Mouse (Mus musculus) MEL (cell line): Measurements from ENCODE around the gene Arhgef3. TPM values are rescaled to one million over a fixed set of nuclear protein-coding genes. Genes with fewer than 3 reads are reported as not detected.

Experiments
- DNase-seq: peaks from one replicate; pipeline ENCODE4 v3.0.0; 2011; ENCODE audit warnings: low read depth, low spot score
- H3K27ac ChIP-seq: 2 replicates; pipeline ENCODE4 v1.5.1; 2012; ENCODE audit warnings: low read depth, mild to moderate bottlenecking, control low read depth, low read length, moderate library complexity; ENCODE audit not compliant: control insufficient read depth
- H3K27me3 ChIP-seq, 2 experiments: fragments of 150-350 bp in 1 of 2; sonication (generic) in 1 of 2; 2 replicates each; pipeline ENCODE4 v1.6.1; 2012; ENCODE audit warnings: low read length in 2 of 2, mild to moderate bottlenecking in 2 of 2, improper control_type of control experiment in 1 of 2, moderate library complexity in 1 of 2; ENCODE audit not compliant: insufficient read depth in 2 of 2, control insufficient read depth in 1 of 2
- H3K36me3 ChIP-seq, 2 experiments: 2 replicates each; pipeline ENCODE4 v1.6.1; 2012 to 2014; ENCODE audit warnings: low read length in 2 of 2, improper control_type of control experiment in 1 of 2, inconsistent platforms in 1 of 2, mild to moderate bottlenecking in 1 of 2; ENCODE audit not compliant: insufficient read depth in 2 of 2, control insufficient read depth in 1 of 2
- H3K4me1 ChIP-seq, 2 experiments: fragments of 150-350 bp in 1 of 2; sonication (generic) in 1 of 2; 2 replicates each; pipeline ENCODE4 v1.6.1; 2012; ENCODE audit warnings: low read length in 2 of 2, improper control_type of control experiment in 1 of 2, mild to moderate bottlenecking in 1 of 2; ENCODE audit not compliant: insufficient read depth in 2 of 2, control insufficient read depth in 1 of 2
- H3K4me3 ChIP-seq, 2 experiments: fragments of 150-350 bp in 1 of 2; sonication (generic) in 1 of 2; 2 replicates each; pipeline ENCODE4 v1.5.1; 2012; ENCODE audit warnings: low read depth in 2 of 2, low read length in 2 of 2, mild to moderate bottlenecking in 2 of 2, moderate library complexity in 2 of 2, control low read depth in 1 of 2, improper control_type of control experiment in 1 of 2; ENCODE audit not compliant: control insufficient read depth in 1 of 2, insufficient read depth in 1 of 2
- H3K79me2 ChIP-seq: 2 replicates; pipeline ENCODE4 v1.6.1; 2012; ENCODE audit warnings: mild to moderate bottlenecking, low read length, moderate library complexity; ENCODE audit not compliant: control insufficient read depth, poor library complexity, insufficient read depth
- H3K9ac ChIP-seq: 2 replicates; pipeline ENCODE4 v1.6.1; 2012; ENCODE audit warnings: low read depth, mild to moderate bottlenecking, control low read depth, low read length, moderate library complexity; ENCODE audit not compliant: control insufficient read depth, poor library complexity, severe bottlenecking
- H3K9me3 ChIP-seq: fragments of 150-350 bp; sonication (generic); replicated peaks from 2 replicates; pipeline ENCODE4 v1.6.1; 2012; ENCODE audit warnings: mild to moderate bottlenecking, low read length, improper control_type of control experiment, moderate library complexity; ENCODE audit not compliant: insufficient read depth
- BHLHE40 ChIP-seq: IDR thresholded peaks from 2 replicates; pipeline ENCODE4 v1.6.1; 2012; ENCODE audit warnings: low read depth, mild to moderate bottlenecking, inconsistent platforms, low read length, improper control_type of control experiment, borderline replicate concordance
- CTCF ChIP-seq, 3 experiments: IDR thresholded peaks in 2 of 3; conservative IDR thresholded peaks in 1 of 3; 2 replicates each; pipeline ENCODE4 v1.5.1; 2011 to 2012; ENCODE audit warnings: low read length in 3 of 3, low read depth in 2 of 3, mild to moderate bottlenecking in 2 of 3, improper control_type of control experiment in 1 of 3, inconsistent platforms in 1 of 3, mixed read lengths in 1 of 3, moderate library complexity in 1 of 3; ENCODE audit not compliant: control insufficient read depth in 1 of 3, insufficient read depth in 1 of 3, poor library complexity in 1 of 3, severe bottlenecking in 1 of 3
- E2F4 ChIP-seq: IDR thresholded peaks from 2 replicates; pipeline ENCODE4 v1.6.1; 2011; ENCODE audit warnings: low read depth, low read length, improper control_type of control experiment, borderline replicate concordance
- EP300 ChIP-seq, 2 experiments: IDR thresholded peaks; 2 replicates each; pipeline ENCODE4 v1.6.1; 2011; ENCODE audit warnings: improper control_type of control experiment in 2 of 2, low read length in 2 of 2, low read depth in 1 of 2, mild to moderate bottlenecking in 1 of 2
- ETS1 ChIP-seq: IDR thresholded peaks from 2 replicates; pipeline ENCODE4 v1.6.1; 2012; ENCODE audit warnings: low read depth, mild to moderate bottlenecking, inconsistent platforms, low read length, improper control_type of control experiment, moderate library complexity
- GABPA ChIP-seq: IDR thresholded peaks from 2 replicates; pipeline ENCODE4 v1.6.1; 2012; ENCODE audit warnings: low read depth, mild to moderate bottlenecking, inconsistent platforms, low read length, improper control_type of control experiment, moderate library complexity
- GATA1 ChIP-seq: IDR thresholded peaks from 2 replicates; pipeline ENCODE4 v1.6.1; 2011; ENCODE audit warnings: low read depth, low read length, improper control_type of control experiment
- JUND ChIP-seq: IDR thresholded peaks from 2 replicates; pipeline ENCODE4 v1.6.1; 2011; ENCODE audit warnings: low read depth, mild to moderate bottlenecking, improper control_type of control experiment, low read length
- KAT2A ChIP-seq: conservative IDR thresholded peaks from 2 replicates; pipeline ENCODE4 v1.6.1; 2012; ENCODE audit warnings: low read depth, low read length, improper control_type of control experiment, inconsistent platforms
- MEF2A ChIP-seq: IDR thresholded peaks from 2 replicates; pipeline ENCODE4 v1.6.1; 2014; ENCODE audit warnings: low read depth, mild to moderate bottlenecking, inconsistent platforms, low read length, improper control_type of control experiment; ENCODE audit not compliant: poor library complexity, insufficient replicate concordance, severe bottlenecking; ENCODE audit errors: extremely low read depth
- MYB ChIP-seq: IDR thresholded peaks from 2 replicates; pipeline ENCODE4 v1.6.1; 2011; ENCODE audit warnings: mild to moderate bottlenecking, low read depth, low read length, improper control_type of control experiment
- NELFE ChIP-seq: IDR thresholded peaks from 2 replicates; pipeline ENCODE4 v1.6.1; 2011; ENCODE audit warnings: low read depth, low read length, improper control_type of control experiment
- POLR2A ChIP-seq, 2 experiments: IDR thresholded peaks; 2 replicates each; pipeline ENCODE4 v1.6.1; 2011 to 2012; ENCODE audit warnings: low read length in 2 of 2, mild to moderate bottlenecking in 2 of 2, control low read depth in 1 of 2, improper control_type of control experiment in 1 of 2, low read depth in 1 of 2, moderate library complexity in 1 of 2; ENCODE audit not compliant: control insufficient read depth in 1 of 2, insufficient read depth in 1 of 2, poor library complexity in 1 of 2
- RAD21 ChIP-seq: IDR thresholded peaks from 2 replicates; pipeline ENCODE4 v1.6.1; 2011; ENCODE audit warnings: mild to moderate bottlenecking, low read depth, low read length, improper control_type of control experiment
- SIN3A ChIP-seq: IDR thresholded peaks from 2 replicates; pipeline ENCODE4 v1.6.1; 2012; ENCODE audit warnings: low read length, improper control_type of control experiment, inconsistent platforms
- SMC3 ChIP-seq: IDR thresholded peaks from 2 replicates; pipeline ENCODE4 v1.6.1; 2011; ENCODE audit warnings: low read depth, low read length, improper control_type of control experiment
- USF1 ChIP-seq: IDR thresholded peaks from 2 replicates; pipeline ENCODE4 v1.6.1; 2014; ENCODE audit warnings: low read depth, mild to moderate bottlenecking, inconsistent platforms, low read length, improper control_type of control experiment, moderate library complexity
- ZC3H11A ChIP-seq: IDR thresholded peaks from 2 replicates; pipeline ENCODE4 v1.6.1; 2012; ENCODE audit warnings: low read depth, mild to moderate bottlenecking, inconsistent platforms, low read length, improper control_type of control experiment
- polyA plus RNA-seq, 2 experiments: library from polyadenylated mRNA; stranded (reverse) in 1 of 2; unstranded in 1 of 2; fragments of >175 nt in 1 of 2; fragments of >200 nt in 1 of 2; gene quantifications; 2 replicates each; pipeline versions ENCODE4 v1.2.1 to v1.2.4; 2012; ENCODE audit warnings: low replicate concordance in 2 of 2, low read depth in 1 of 2; ENCODE audit not compliant: insufficient read length in 2 of 2, insufficient read depth in 1 of 2, missing spikeins in 1 of 2
- total RNA-seq: library from RNA; depleted of rRNA; stranded (reverse); fragments of 300-350 nt; gene quantifications from 2 replicates; pipeline ENCODE4 v1.2.3, GENCODE M21; 2012

The Arhgef3 gene
- total and polyA plus RNA-seq, 3 experiments: 2.1 to 2.7 TPM; not detected in 1

DNA sequence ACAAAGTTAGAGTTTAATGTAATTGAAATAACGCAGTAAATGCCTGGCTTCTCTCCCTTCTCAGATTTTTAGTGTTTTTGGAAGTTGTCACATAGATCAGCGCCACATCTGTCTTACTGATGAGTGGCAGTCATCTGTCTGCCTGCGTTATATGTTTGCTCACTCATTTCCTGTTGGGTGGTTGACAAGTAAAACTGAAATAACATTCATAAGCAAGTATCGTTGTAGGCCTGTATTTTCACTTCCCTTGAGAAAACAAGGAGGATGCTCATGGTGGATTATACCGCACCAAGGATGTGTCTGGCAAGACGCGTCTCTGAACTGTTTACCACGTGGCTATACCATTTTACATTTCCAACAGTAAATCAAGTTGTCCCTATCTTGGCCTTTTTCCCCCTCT, 298.0 kb downstream of the Arhgef3 start:
- DNase-seq: peak; percentile 26
- H3K27me3 ChIP-seq: no peaks in the 10 kb centered on the region
- TF ChIP-seq POLR2A (IDR thresholded peaks at IDR 0.05; ENCODE audit: control insufficient read depth in 1 of 2, insufficient read depth in 1 of 2, low read depth in 1 of 2, low read length in 2 of 2, poor library complexity in 1 of 2) (no peak), MEF2A (no peak), ETS1 (peak; percentile 17; the same call in 1 of the 2 replicates)
- H3K9ac ChIP-seq: no peak overlapping the region
- H3K4me3 ChIP-seq: no peak overlapping the region
- peaks cover 3 to 17% of the 10 kb centered on the region in 2 experiments; a peak in 3 of 4 replicates for H3K4me1 ChIP-seq
- H3K9me3 ChIP-seq: no peaks in the 10 kb centered on the region
- H3K27ac ChIP-seq: peak overlapping the region; percentile 24; the same call in 1 of the 2 replicates
- peaks cover 0 to 24% of the 10 kb centered on the region in 2 experiments; a peak in 2 of 4 replicates for H3K36me3 ChIP-seq
- no peaks in the 10 kb centered on the region for H3K79me2 ChIP-seq

DNA sequence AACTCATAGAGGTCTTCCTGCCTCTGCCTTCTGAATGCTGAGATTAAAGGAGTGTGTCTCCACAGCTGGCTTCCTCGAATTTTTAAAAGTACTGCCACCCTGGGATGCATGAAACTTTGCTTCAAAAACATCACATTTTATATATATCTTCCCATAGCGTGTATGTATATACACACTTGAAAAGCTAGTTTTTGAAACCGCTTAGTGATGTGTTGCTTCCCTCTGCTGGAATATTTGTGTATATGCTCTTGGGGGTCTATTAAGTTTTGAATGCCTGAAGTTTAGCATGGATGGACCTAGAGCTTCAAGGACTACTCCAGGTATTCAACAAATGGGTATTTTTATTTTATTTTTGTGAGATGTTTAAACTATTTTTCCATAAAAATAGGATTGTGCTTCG, 299.3 kb downstream of the Arhgef3 start:
- Histone ChIP-seq H3K27ac (no peak overlapping the region), H3K79me2 (no peaks in the 10 kb centered on the region), H3K9ac (no peak overlapping the region), H3K36me3 (peaks cover 0 to 24% of the 10 kb centered on the region in 2 experiments; a peak in 2 of 4 replicates), H3K27me3 (no peaks in the 10 kb centered on the region), H3K4me3 (no peak overlapping the region), H3K9me3 (no peaks in the 10 kb centered on the region), H3K4me1 (peaks cover 3 to 16% of the 10 kb centered on the region in 2 experiments; a peak in 3 of 4 replicates)
- DNase-seq: peak; percentile 78
- TF ChIP-seq MYB (no peak), EP300 (IDR thresholded peaks at IDR 0.05; ENCODE audit: low read depth in 1 of 2, low read length in 2 of 2) (no peak), BHLHE40 (no peak), GATA1 (no peak), RAD21 (peak; percentile 98), USF1 (no peak), GABPA (no peak), MEF2A (no peak), KAT2A (no peak), NELFE (no peak), CTCF (IDR thresholded peaks at IDR 0.05 in 2 of 3, conservative IDR thresholded peaks at IDR 0.05 in 1 of 3; ENCODE audit: control insufficient read depth in 1 of 3, insufficient read depth in 1 of 3, low read depth in 2 of 3, low read length in 3 of 3, poor library complexity in 1 of 3, severe bottlenecking in 1 of 3) (peak in 2 of 3 experiments; percentile 65 to 96; a peak in 4 of 6 replicates), SMC3 (peak; percentile 94), ZC3H11A (peak; percentile 96), JUND (no peak), E2F4 (no peak), SIN3A (peak; percentile 18; the same call in 1 of the 2 replicates)
